Mouse (Mus musculus) liver, adult 2 months (tissue): Measurements from ENCODE around the gene Kras.

ENCODE experiments used
- CTCF ChIP-seq: fragments of 200-500 bp; IDR thresholded peaks from 2 replicates; pipeline ENCODE4 v1.5.1; 2011; ENCODE audit warnings: low read depth, low read length, control low read depth
- POLR2A ChIP-seq: fragments of 200-500 bp; IDR thresholded peaks from 2 replicates; pipeline ENCODE4 v1.6.1; 2011; ENCODE audit warnings: low read length, control low read depth; ENCODE audit not compliant: insufficient read depth; ENCODE audit errors: extremely low read depth

DNA sequence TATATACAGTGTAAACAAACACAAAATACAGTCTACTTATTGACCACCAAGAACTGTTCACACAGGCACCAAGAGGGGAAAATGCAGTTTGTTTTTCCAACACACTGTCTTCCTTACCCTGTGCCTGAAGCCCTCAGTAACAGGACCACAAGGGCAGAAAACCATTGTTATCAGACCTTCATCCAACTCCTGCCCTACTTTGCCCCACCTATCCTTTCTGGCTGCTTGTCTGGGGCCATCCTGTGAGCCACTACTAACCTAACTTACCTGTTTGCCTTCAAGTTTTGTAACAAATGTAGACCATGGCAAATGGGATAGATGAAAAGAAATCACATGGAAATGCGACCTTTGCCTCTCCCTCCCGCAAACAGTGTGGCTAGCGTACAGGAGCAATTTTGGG is 2.2 kb downstream of the Kras start:
- TF ChIP-seq CTCF (no peak), POLR2A (no peak)
